Mouse (Mus musculus) kidney, embryonic 15.5 days (tissue): Measurements from ENCODE around the gene Olfr71. TPM values are rescaled to one million over a fixed set of nuclear protein-coding genes. Genes with fewer than 3 reads are reported as not detected.

Experiments used
- polyA plus RNA-seq: library from polyadenylated mRNA; unstranded; fragments of >200 nt; fragmentation: Nextera tagmentation; extraction: Ambion mirVana; gene quantifications from 2 replicates; pipeline ENCODE4 v1.2.1, GENCODE M21; 2015

Gene Olfr71
- polyA plus RNA-seq, 1 experiment from 2014 or later, result not detected

Other genes starting within 250 kb of the Olfr71 start
- not detected in 2 replicates for gene Sit1, start 226.5 kb downstream of the Olfr71 start, polyA plus RNA-seq
- gene Ccdc107, start 217.4 kb downstream of the Olfr71 start, polyA plus RNA-seq, result 69.5 and 72.2 TPM in 2 replicates
- 40.8 and 45.3 TPM in 2 replicates for gene Arhgef39, start 210.6 kb downstream of the Olfr71 start, polyA plus RNA-seq
- gene Car9, start 203.3 kb downstream of the Olfr71 start, polyA plus RNA-seq, result 1.7 and 2.1 TPM in 2 replicates
- gene Tpm2, start 186.5 kb downstream of the Olfr71 start, polyA plus RNA-seq, result 248 and 303 TPM in 2 replicates
- 61.6 and 66.4 TPM in 2 replicates for gene Creb3, start 147.9 kb downstream of the Olfr71 start, polyA plus RNA-seq
- gene Tln1, start 147.6 kb downstream of the Olfr71 start, polyA plus RNA-seq, result 71.8 and 81.0 TPM in 2 replicates
- gene Rgp1, start 131.5 kb downstream of the Olfr71 start, polyA plus RNA-seq, result 29.3 and 30.7 TPM in 2 replicates
- gene Gba2, start 131.4 kb downstream of the Olfr71 start, polyA plus RNA-seq, result 20.4 and 22.7 TPM in 2 replicates
- 1.3 and 2.6 TPM in 2 replicates for gene Msmp, start 125.8 kb downstream of the Olfr71 start, polyA plus RNA-seq
- gene Npr2, start 78.3 kb downstream of the Olfr71 start, polyA plus RNA-seq, result 8.0 and 10.2 TPM in 2 replicates
- gene Spag8, start 56.7 kb downstream of the Olfr71 start, polyA plus RNA-seq, result 1.4 and 1.7 TPM in 2 replicates
- gene Hint2, start 53.8 kb downstream of the Olfr71 start, polyA plus RNA-seq, result 115 and 129 TPM in 2 replicates
- 2.7 and 3.6 TPM in 2 replicates for gene Tmem8b, start 41.3 kb downstream of the Olfr71 start, polyA plus RNA-seq
- gene Fam221b, start 41.1 kb downstream of the Olfr71 start, polyA plus RNA-seq, result 2.7 and 3.3 TPM in 2 replicates
- gene Olfr70, start 9.4 kb downstream of the Olfr71 start, polyA plus RNA-seq, result not detected in 2 replicates
- gene Hrct1, start 16.9 kb upstream of the Olfr71 start, polyA plus RNA-seq, result 0.77 and 1.0 TPM in 2 replicates
- gene Spaar, start 19.8 kb upstream of the Olfr71 start, polyA plus RNA-seq, result 0.12 and 0.19 TPM in 2 replicates
- gene Olfr159, start 60.8 kb upstream of the Olfr71 start, polyA plus RNA-seq, result not detected in 2 replicates
- not detected in 2 replicates for gene Olfr156, start 113.6 kb upstream of the Olfr71 start, polyA plus RNA-seq
- gene Olfr157, start 129.9 kb upstream of the Olfr71 start, polyA plus RNA-seq, result not detected in 2 replicates
- gene Olfr155, start 141.3 kb upstream of the Olfr71 start, polyA plus RNA-seq, result not detected in 2 replicates
- gene Reck, start 165.3 kb upstream of the Olfr71 start, polyA plus RNA-seq, result 24.1 and 25.0 TPM in 2 replicates
- 71.7 and 73.9 TPM in 2 replicates for gene Glipr2, start 247.1 kb upstream of the Olfr71 start, polyA plus RNA-seq